Mouse (Mus musculus) lung, adult 18-20 months (tissue): ENCODE results near the gene Prr12.
A peak's percentile ranks its signal among the peaks of the same experiment; 100 is the strongest.

Experiments used
- DNase-seq, 2 experiments: peaks; one replicate each; pipeline ENCODE4 v3.0.0; 2022; ENCODE audit warnings: mixed read lengths in 2 of 2

Gene Prr12

DNA sequence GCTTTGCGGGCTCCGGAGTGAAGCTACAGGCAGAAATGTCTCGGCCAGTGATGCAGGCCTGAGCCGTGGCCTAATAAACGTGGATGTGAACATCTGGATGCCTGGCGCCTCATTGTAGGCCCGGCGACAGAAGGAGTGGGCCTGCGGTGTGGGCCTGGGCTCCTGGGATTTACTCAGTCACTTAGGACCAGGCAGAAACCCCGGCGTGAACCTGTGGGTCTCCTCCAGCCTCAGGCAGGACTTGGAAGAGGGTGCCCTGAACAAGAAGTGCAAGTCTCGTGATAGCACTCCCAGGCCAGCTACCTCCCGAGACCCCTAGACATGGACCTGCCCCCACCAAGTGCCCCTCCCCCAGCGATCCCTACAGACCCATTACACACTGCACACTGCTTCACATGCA is 24.6 kb upstream of the Prr12 start:
- DNase-seq = no peak

DNA sequence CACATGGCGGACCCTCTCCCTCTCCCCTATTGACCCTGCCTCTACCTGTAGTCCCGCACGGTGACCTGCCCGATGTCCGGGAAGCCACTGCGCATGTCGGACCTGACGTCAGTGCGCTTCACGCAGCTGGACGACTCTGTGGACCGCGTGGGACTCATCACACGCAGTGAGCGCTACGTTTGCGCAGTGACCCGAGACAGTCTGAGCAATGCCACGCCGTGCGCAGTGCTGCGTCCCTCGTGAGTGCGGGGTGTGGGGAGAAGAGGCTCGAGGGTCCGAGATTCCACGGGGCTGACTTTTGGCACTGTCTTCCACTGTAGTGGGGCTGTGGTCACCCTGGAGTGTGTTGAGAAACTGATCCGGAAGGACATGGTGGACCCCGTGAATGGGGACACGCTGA is 23.8 kb upstream of the Prr12 start:
- no peak for DNase-seq

DNA sequence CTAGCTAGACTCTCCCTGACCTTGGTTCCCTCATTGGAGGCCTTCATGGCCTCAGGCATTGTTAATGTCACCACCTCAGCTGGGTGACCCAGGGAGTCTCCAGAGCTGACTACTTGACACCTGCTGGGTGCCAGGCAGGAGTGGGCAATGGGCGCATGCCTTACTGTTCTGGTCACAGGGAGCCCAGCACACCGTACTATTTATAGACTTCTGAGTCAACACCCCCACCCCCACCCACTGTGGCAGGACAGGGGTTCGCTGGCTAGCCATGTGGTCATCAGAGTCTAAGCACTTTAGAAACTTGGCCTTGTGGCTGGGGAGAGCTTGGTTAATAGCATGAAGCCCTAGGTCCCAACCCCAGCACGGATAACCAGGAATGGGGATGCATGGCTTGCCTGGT is 22.7 kb upstream of the Prr12 start:
- no peak for DNase-seq

DNA sequence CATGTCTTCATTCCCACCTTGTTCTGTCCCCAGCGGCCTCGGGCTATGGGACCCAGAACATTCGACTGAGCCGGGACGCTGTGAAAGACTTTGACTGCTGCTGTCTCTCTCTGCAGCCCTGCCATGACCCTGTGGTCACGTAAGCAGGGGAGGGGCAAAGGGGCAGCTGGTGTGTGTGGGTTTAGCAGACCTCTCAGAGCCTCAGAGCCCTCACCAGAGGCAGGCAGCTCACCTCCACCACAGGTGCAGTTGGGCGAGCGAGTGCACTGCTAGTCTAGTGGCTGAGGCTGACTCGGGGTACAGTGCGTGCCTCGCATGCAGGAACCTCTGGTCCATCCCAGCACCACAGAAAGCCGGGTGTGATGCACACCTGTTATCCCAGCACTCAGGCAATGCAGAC is 21.3 kb upstream of the Prr12 start:
- DNase-seq = no peak

DNA sequence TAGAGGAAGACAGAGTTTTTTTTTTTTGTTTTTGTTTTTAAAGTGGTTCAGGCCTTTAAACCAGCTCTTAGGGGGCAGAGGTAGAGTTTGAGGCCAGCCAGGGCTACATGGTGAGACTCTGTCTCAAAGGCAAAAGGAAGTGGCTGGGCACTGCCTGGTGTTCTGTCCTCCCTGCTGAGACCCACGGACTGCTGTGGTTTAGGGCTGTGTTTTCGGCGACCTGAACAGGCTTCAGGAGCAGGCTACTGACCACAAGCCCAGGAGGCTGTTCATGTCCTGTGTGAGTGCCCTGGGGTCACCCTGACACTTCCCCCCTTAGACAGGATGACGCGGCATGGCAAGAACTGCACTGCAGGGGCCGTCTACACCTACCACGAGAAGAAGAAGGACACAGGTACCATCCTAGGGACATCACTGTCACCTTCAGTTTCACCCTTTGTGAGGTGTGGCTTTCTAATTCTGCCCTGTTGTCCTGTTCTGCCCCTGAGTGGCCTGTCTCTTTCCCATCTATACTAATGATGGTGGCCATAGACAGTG is 20.6 kb upstream of the Prr12 start:
- no peak for DNase-seq

DNA sequence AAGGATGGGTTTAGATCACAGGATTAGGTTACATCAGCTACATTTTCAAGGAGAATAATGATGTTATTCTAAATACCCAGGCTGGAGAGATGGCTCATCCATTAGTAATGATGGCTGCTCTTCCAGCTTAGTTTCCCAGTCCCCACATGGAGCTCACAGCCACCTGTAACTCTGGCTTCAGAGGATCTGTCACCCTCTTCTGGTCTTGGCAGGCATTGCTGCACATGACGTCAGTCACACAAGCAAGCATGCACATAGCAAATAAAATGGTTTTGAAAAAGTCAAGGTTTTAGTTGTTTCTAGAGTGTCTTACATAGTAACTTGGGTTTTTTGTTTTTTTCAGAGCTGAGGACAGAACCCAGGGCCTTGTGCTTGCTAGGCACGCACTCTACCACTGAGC is 19.5 kb upstream of the Prr12 start:
- DNase-seq = no peak

DNA sequence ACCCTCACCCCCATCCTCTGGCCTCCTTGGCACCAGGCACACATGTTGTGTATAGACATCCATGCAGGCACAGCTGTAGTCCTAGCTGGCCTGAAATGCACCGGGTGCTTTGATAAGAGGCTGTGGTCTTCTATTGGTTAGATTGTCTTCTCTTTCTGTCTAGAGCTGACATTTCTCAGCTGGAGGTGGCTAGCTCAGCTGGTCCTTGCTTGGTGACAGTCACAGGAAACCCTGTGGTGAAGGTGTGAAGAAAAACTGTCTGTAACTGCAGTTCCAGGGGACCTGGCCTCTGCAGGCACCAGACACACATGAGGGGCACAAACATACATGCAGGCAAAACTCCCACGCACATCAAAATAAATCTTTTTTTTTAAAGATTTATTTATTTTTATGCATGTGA is 17.0 kb upstream of the Prr12 start:
- no peak for DNase-seq

DNA sequence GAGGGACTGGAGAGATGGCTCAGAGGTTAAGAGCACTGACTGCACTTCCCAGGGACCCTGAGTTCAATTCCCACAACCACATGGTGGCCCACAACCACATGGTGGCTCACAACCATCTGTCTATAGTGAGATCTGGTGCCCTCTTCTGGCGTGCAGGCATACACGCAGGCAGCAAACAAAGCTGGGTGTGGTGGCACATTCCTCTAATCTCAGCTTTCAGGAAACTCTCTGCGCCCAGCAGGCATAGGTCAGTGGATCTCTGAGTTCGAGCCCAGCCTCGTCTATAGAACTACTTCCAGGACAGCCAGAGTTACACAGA is 15.3 kb upstream of the Prr12 start:
- peak; percentile 55 to 65 for DNase-seq

DNA sequence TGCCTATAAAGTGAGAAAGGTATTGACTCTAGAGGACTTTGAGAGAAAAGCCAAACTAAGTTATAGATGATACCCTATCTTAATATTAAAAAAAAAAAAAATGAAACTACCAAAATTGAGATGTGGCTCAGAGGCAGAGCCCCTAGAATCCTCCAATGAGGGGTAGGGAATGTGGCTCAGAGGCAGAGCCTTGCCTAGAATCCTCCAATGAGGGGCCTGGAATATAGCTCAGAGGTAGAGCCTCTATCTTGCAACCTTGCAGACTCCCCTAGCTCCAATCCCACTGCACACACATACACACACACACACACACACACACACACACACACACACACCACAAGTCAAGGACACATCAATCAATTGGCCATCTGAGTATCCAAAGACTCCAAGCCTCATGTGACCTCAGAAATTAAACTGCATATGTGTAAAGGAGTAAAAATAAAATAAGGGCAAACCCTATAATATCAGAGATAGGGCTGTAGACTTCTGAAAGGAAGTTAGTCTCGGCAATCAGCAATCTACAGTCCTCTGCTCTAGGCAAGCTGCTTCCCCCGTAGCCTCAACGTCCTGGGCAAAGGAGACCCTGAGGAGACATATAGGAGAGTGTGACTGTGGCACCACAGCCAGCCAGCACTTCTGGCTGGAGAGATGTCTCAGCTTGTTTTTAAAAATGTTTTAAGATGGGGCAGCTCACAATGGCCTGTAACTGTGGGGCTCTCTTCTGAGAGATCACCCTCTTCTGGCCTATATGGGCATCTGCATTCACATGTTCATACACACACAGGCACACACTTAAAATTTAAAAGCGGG is 14.7 kb upstream of the Prr12 start:
- DNase-seq = no peak

DNA sequence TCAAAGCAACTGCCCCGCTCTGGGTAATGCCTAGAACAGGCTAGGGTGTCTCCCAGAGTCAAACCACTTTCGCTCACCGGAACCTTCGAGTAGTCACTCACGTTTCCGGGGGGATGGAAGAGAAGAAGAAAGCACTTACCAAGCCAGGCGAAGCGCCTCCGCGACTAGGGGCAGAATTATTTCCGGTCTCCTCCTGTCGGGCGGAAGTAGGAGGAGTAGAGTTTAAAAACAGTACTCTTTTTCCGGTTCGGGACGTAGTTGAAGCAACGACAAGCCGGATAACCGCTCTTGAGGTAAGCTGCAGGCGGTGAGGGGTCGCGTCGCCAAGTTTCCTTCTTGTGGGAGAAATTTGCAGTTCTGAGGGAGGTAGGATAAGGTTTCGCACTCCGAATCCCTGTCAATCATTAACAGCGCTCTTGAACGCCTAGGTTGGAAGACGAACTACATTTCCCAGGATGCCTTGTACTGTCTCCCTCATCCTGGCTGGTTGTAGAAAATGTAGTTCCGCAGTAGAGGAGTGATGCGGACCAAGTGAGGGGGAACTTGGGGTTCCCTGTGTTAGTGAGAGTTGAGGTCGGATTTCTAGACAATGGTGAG is 9.7 kb upstream of the Prr12 start, which contains the start of the genes Nosip and Prrg2:
Nosip (plus strand) TSS at position 191 of the 597 bp plus-strand sequence.
Prrg2 (minus strand) TSS at position 439 of the 597 bp plus-strand sequence.
- DNase-seq = peak; percentile 96 to 97

DNA sequence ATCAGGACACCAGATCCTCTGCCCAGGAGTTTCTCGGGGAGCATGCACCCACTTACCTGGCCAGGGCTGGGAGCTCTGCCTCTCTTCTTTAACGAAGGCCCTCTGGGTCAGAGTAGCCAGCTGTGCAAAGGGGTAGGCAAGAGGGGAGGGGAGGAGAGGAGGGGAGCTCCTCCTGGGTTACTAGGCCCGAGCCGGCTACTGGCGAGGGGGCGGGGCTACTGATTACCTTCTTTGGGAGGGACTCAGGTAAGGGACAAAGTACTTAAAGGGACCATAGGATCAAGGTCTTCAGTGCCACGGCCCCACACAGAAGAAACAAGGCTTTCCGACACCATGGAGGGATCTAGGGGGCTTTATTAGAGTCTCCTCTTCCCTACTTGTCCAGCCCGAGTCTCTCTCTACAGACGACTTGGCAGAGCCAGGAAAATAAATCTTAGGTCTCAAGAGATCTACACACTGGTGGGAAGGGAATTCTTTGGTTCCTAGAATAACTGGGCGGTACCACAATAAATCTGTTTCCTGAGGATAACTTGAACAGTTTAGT is 8.9 kb upstream of the Prr12 start:
- peak; percentile 75 to 84 for DNase-seq

DNA sequence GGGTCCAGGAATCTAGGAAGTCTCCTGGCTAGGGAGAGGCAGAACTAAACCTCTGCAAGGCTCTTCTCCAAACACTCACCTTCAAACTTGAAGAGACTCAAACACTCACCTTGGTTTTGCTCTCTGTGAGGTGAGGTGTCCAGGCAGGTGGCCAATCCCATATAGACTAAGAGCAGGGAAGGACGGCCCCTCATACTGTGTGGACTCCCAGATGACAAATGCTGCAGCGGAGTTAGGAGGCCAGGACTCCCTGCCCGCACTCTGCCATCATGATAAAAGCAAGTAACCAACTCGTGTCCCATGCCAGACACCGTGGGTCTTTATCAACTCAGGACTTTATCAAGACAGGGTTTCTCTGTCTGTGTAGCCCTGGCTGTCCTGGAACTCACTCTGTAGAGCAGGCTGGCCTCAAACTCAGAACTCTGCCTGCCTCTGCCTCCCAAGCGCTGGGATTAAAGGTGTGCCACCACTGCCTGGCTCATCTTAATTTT is 8.0 kb upstream of the Prr12 start:
- no peak for DNase-seq

DNA sequence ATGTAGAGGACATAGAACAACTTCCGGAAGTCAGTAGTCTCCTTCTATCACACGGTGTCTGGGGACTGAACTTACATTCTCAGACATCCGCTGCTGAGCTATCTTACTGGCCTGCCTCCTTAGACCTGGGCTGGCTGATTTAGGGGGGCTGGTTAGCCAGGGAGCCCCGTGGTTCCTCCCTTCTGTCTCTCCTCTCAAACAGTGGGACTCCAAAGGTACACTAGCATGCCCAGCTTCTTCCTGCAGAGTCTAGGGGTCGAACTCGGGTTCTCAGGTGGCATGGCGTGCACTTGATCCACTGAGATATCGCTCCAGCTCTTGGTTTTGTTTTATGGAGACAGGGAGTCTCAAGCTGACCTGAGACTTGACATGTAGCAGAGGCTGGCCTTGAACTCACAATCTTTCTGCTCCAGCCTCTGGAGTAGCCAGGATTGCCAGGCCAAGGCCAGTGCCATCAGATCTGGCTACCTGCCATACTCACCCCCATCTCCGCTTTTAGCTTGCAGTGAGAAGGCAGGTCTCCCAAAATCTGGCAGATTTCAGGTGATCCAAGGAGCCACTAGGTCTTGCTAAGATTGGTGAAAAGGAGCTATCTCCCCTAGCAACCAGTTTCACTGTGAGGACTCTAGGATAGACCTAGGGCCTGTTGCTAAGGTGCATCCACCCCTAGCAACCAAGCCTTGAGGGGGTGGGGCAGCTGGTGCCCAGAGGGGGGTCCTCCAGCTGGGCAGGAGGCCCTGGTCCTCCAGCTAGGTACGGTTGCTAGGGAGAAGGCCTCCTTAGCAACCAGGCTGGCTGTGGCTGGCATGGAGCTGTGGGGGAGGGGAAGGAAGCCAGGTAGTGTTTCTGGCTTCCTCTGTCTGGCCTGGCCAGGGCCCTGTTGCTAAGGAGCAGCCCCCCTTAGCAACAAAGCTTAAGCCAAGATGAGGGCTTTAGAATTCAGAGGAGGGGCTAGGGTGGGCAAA is 6.2 kb upstream of the Prr12 start:
- DNase-seq = no peak

DNA sequence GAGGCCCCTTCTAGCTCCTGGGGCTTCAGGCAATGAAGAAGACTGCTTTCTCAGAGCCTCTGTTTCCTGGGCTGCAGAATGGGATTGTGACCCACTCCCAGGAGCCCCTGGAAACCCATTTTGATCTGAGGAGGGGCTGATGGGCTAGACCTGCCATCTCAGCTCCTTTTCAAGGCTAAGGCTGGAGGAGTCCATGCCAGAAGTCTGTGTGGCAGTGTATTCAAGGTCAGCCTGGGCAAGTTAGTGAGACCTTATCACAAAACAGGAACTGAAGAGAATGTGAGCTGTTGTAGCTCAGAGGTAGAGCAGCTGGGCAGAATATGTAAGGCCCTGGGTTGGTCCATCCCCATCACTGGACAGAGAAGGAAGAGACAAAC is 4.3 kb upstream of the Prr12 start:
- no peak for DNase-seq

DNA sequence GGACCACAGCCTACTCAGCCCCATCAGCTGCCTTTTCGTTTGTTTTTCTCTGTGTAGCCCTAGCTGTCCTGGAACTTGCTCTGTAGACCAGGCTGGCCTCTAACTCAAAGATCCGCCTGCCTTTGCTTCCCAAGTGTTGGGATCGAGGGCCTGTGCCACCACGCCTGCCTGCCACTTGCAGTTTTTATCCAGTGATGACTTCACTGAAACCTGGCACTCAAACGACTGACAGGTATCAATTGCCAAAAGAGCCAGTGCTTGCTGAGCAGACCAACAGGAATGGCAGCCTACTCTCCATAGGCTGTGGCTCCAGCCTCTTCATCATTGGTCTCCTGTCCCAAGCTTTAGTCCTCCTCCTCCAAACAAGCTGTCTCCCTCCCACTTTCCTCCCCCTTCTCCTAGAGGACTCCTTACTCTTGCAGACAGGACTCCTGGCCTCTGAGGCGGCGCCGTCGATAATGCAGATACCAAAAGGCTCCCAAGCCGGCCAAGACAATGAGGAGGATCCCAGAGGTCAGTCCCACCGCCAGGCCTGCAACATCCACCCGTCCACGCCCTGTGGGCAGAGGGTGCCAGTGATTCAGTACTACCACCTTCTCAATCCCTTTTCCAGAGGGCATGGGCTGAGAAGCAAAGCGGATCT is 3.8 kb upstream of the Prr12 start:
- DNase-seq = no peak

DNA sequence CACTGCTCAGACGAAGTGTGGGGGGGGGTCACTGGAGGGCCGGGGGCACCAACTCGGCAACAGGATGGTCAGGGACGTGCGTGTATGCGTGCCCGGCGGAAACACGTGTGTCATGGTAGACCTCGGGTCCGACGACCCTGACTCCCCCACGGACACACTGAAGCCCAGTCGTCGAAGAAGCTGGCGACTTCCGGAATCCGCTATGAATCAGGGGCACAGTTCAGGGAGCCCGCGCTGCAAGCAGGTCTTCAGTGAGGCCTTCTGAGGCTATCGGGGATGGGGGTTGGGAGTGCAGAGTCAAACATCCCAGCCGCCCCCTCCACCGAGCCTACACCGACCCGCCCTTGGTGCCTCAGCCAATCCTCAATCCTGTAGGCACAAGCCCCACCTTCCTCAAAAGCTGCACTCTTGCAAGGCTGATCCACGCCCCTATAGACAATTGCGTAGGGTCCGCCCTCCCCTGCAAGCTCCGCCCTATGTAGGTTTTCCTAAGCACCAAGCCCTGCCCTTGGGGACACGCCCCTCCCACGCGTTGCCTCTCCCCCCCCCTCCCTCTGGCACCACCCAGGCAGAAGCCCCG is 1.3 kb upstream of the Prr12 start:
- DNase-seq = peak; percentile 98 to 99

DNA sequence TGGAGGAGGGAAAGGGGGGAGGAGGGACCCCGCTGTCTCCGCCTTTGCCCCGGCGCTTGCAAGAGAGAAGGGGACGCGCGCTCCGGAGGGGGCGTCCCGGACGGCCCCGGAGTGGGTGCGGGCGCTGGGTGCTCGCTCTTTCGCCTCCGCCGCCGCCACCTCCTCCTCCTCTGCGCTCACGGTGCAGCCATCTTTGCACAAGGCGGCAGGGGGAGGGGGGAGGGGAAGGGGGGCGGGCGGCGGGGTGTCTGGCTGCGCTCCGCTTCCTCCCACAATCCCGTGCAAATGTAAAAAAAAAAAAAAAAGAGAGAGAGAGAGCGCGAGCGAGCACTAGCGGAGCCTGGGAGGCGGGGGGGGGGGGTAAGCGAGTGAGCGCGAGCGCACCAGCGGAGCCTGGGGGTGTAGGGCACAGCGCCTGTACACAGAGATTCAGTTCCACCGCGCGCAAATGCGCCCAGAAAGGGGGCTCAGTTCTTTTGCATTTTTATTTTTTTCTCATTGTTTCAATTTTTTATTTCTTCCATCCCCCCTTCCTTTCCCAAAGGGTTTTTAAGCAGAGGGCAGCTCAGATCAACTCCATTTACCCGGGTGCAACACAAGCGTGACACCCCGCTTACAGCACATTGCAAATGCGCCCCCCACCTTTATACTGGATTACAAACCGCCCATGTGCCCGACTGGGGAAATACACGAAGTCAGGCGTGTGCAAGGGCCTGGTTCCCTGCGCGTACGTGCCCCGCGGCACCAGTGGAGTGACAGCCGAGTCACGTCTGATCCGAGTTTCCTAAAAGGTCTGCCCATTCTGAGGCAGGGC is 643 bp upstream of the Prr12 start:
- DNase-seq = peak; percentile 69 to 78

DNA sequence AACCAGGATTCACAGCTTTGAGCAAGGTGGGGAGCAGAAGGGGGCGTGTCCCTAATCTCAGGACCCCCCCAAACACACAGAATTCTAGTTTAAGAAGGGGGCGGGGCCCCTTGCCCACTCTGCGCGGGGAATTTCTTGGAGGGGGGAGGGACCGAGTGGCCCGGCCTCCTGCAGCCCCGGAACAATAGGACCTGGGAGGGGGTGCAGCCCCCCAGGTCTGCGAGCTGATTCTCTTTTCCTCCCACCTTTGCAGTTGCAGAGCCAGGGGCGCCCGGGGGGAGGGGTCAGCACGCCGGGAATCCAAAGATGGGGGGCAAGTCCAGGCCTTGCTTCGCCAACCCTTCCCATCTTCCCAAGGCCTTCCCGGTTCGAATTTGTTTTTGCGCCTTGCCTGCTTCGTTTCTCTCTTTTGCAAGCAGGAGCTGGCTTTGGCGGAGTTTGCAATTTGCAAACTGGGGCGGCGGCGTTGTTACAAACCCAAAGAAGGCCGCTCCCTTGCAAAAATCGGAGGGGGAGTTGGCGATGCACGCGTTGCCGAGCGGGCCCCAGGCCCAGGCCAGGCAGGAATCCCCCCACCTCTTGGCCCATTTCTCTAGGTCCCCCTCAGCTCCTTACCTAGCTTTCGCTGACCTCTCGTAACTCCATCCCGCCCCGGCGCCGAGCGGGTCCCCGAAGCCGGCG is 360 bp downstream of the Prr12 start:
- peak; percentile 40 to 45 for DNase-seq

DNA sequence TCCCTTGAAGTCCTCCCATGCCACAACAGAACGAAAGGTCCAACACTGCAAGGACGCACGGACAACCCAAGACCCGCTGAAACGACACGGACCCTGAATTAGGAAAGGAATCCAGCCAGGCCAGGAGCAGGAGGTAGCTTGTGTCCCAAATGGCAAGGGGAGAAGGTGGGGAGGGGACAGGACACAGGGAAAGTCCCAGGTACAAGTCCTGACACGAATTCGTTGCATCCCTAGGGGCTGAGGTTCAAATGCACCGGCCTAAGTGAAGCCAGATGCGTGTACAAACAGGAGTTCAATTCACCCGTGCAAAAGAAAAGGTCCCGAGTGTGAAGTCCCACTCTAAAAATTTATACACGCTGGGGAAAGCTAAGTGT is 1.1 kb downstream of the Prr12 start:
- DNase-seq = no peak

DNA sequence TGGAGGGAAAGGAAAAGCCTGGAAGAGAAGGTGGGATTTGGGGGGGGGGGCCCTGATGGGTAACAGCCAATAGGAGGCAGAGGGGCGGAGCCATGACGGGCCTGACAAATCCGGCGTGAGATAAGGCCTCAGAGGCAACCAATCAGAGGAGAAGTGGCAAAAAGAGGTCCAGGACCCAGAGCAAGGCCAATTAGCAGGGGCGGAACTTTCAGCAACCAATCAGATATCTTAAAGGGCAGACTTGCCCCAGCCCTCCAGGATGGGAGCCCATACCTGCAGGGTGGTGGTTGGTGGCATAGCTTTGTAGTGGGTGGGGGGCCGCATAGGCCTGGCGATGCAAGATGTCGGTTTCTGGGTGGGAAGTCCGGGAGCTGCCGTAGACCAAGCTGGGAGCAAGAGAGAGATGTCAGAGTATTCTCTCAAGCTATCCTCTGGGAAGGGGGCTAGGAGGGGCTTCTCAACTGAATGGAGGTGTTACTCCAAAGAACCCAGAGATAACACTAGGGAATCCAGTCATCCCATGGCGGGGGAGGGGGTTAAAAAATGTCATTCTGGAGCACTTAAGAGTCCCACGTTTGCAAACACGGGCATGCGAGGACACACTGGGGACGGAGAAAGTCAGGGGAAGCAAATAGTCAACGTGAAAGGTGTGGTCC is 1.6 kb downstream of the Prr12 start:
- DNase-seq = peak; percentile 60 to 72
